Mouse (Mus musculus) spleen, adult 2 months (tissue): ENCODE measurements around the gene Sned1.

Experiments
- CTCF ChIP-seq: fragments of 200-500 bp; IDR thresholded peaks from 2 replicates; pipeline ENCODE4 v1.5.1; 2011; ENCODE audit warnings: mild to moderate bottlenecking, inconsistent platforms; ENCODE audit not compliant: insufficient read depth, insufficient read length, insufficient replicate concordance; ENCODE audit errors: extremely low read depth
- POLR2A ChIP-seq: fragments of 200-500 bp; IDR thresholded peaks from 2 replicates; pipeline ENCODE4 v1.6.1; 2011; ENCODE audit warnings: low read depth, low read length, inconsistent platforms

DNA sequence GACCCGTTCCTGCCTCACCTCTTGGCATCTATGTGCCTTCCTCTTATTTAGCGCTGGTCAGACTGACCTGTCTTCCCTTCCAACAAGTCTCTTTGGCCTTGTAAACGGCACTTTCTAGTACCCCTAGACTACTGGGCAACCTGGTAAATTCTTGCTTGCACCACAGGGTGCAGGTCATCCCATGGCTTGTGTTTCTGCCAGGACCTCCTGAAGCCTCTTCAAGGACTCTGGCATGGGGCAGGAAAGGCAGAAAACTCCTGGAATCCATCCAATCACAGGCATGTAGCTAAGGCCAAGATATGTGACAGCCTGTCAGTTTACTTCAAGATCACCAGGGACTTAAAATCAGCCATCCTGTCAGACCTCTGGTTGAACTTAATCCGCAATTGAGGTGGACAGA lies 6.0 kb upstream of the Sned1 start:
- no peak for TF ChIP-seq POLR2A
- no peak for TF ChIP-seq CTCF
